Mouse (Mus musculus): ENCODE measurements at regions not wholly inside any gene's neighbourhood (a gene's known extent, or its start where the extent isn't known, plus 50 kb on each side); places are given as distances from the start of the nearest gene placed in this dataset.
A peak's percentile ranks its signal among the peaks of the same experiment; 100 is the strongest.

DNA sequence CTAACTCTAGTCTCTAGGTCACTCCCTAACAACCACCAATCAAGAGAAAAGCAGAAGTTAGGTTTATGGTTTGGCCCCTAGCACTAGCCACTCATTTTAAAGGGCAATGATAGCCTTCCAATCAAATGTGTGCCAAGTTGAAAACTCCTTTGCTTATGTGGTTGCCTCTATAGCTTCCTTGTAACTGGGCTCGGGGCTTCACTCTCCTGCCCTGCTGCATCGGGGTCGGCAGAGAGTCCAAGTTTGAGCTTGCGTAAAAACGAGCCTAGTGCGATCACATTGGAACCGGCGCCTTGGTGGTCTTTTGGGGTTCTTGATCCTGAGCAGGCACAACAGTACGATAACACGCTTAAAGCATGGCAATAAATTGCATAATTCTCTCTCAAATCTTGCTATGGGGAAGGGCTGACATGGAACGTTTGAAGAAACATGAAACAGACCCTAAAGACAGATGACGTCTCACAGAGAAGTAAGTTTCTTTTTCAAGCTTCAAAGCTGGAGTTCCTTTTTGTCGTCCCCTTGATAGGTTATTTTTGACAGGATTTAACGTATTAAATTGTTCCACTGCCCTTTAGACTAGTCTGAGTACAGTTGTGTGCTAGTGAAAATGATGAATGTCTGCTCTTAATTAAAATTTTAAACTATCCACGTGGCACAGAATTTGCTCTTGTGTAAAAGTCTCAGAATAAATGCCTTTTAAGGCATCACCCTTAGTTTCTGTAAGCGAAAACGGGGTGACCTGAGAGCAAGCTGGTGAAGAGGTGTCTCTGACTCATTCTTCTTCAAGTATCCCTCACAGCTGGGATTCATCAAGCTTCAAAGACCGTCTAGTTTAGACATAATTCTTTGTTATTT lies 52.0 kb downstream of the 4930426L09Rik start:
- ATAC-seq (ENCODE audit: low FRiP score, low read depth): no peak
- H3K9ac ChIP-seq: no peak overlapping the region
- H3K4me1 ChIP-seq (replicated peaks): no peaks in the 10 kb centered on the region
- no peaks in the 10 kb centered on the region for H3K9me3 ChIP-seq
- 83% methylated on average over 18 of the region's 18 CpGs for WGBS
- no peak overlapping the region for H3K4me3 ChIP-seq
- no peaks in the 10 kb centered on the region for H3K27me3 ChIP-seq
- no peak overlapping the region for H3K27ac ChIP-seq (replicated peaks)
- H3K36me3 ChIP-seq: no peaks in the 10 kb centered on the region
- no peak overlapping the region for H3K4me2 ChIP-seq

GRCm38 (mm10) chr2:19055500-19055899 lies 57.4 kb downstream of the 4930426L09Rik start:
- Histone ChIP-seq H3K27me3 (no peaks in the 10 kb centered on the region), H3K4me2 (no peak overlapping the region), H3K27ac (replicated peaks) (no peak overlapping the region), H3K9ac (no peak overlapping the region), H3K4me1 (replicated peaks) (no peaks in the 10 kb centered on the region), H3K9me3 (no peaks in the 10 kb centered on the region), H3K4me3 (no peak overlapping the region), H3K36me3 (no peaks in the 10 kb centered on the region)
- WGBS: 90% methylated on average over 2 of the region's 2 CpGs
- no peak for ATAC-seq (ENCODE audit: low FRiP score, low read depth)

DNA sequence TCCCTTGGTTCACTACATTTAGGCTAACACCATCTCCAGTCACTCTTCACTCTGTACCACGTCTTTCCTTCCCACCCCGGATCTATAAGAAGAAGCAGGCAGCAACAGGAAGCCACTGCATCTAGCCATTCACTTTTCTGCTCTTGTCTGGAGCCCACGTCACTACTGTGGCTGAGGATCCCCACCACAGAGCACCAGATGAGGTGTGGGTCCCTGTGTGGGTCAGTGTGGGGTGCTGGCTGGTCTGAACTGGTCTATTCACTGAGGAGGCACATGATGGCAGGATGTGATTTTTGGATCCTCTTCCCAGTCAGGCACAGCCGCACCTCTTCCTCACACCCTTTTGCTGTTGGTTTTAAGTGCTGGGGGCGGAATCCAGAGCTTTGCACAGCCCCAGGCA lies 59.7 kb downstream of the 4930426L09Rik start:
- Histone ChIP-seq H3K27ac (replicated peaks) (no peak overlapping the region), H3K36me3 (no peaks in the 10 kb centered on the region)
- 80% methylated on average over 5 of the region's 5 CpGs for WGBS

DNA sequence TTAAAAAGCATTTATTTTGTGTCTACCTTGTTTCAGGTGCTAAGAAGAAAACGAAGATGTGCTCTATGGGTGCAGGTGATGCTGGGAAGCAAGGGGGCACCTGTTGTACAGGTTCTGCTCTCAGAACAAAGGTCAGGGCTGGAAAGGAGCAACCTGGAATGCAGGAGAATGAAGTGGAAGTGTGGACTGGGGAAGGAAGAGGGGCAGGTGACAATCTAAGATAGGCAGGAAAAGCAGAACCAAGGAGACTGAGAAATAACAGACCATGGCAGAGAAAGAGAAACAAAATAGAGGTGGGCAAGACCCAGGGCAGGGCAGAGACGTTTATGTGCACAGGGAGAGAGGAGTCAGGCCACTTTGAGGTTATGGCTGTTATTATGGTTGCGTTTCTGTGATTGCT lies 60.6 kb downstream of the 4930426L09Rik start:
- WGBS: 83% methylated on average over 3 of the region's 3 CpGs
- Histone ChIP-seq H3K4me3 (no peak overlapping the region), H3K36me3 (no peaks in the 10 kb centered on the region), H3K27ac (replicated peaks) (no peak overlapping the region), H3K4me2 (no peak overlapping the region), H3K9me3 (no peaks in the 10 kb centered on the region), H3K9ac (no peak overlapping the region), H3K27me3 (no peaks in the 10 kb centered on the region), H3K4me1 (replicated peaks) (no peaks in the 10 kb centered on the region)
- ATAC-seq (ENCODE audit: low FRiP score, low read depth): no peak

More for the DNA sequence above, 59.7 kb downstream of the 4930426L09Rik start:
- H3K9me3 ChIP-seq: no peaks in the 10 kb centered on the region
- H3K4me1 ChIP-seq (replicated peaks): no peaks in the 10 kb centered on the region
- no peak overlapping the region for H3K9ac ChIP-seq
- no peak overlapping the region for H3K4me2 ChIP-seq
- H3K27me3 ChIP-seq: no peaks in the 10 kb centered on the region
- ATAC-seq (ENCODE audit: low FRiP score, low read depth): no peak
- H3K4me3 ChIP-seq: no peak overlapping the region

DNA sequence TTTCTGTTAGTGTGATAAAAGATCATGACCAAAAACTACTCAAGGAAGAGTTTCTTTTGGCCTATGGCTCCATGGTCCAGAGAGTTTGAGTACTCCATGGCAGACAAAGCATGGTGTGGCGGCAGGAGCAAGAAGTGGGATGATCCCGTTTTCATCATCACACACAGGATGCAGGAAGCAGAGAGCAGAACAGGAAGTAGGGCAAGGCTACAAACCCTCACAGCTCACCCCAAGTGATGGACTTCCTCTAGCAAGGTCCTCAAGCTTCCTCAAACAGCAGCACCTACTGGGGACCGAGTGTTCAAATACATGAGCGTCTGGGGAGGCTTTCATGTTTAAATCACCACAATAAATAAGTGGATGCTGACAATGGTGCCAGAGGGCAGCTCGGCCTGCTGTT lies 61.1 kb downstream of the 4930426L09Rik start:
- ATAC-seq (ENCODE audit: low FRiP score, low read depth): no peak
- Histone ChIP-seq H3K4me1 (replicated peaks) (no peaks in the 10 kb centered on the region), H3K9ac (no peak overlapping the region), H3K4me2 (no peak overlapping the region), H3K27me3 (no peaks in the 10 kb centered on the region), H3K4me3 (no peak overlapping the region), H3K9me3 (no peaks in the 10 kb centered on the region), H3K36me3 (no peaks in the 10 kb centered on the region), H3K27ac (replicated peaks) (no peak overlapping the region)
- 75% methylated on average over 5 of the region's 5 CpGs for WGBS

DNA sequence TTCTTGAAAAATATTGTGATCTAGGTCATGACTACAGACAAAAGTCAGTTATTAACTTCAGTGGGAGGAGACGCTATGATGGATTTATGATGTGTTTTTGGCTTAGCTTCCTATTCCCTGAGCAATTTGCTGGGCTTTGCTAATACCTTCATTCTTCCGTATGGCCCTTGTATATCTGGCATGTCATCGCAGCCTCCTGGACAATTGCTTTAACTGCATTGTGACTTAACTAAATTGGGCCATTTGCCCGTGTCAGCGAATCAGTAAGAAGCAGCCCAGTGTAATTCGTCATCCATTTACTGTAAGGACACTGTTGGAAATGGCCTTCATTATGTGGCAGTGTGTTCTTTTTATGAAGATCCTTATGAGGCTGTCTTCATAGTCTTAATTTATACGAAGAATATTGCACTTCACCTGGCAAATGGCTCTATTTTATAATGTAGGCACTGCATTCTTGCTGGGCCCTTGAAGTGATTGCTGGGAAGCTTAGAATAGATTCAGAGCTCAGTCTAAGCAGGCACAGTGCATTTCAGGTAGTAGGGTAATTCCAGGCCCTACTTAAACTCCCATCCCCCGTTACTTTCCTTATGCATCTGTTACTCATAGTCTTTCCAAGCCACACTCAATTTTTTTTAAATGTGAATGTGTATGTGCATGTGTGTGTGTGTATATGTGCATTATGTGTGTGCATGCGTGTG lies 62.2 kb downstream of the 4930426L09Rik start:
- H3K4me2 ChIP-seq: no peak overlapping the region
- H3K9me3 ChIP-seq: no peaks in the 10 kb centered on the region
- no peak overlapping the region for H3K9ac ChIP-seq
- H3K4me1 ChIP-seq (replicated peaks): no peaks in the 10 kb centered on the region
- WGBS: 67% methylated on average over 9 of the region's 9 CpGs
- 0 out of 2 replicates have a peak, but pooled peaks have one; percentile 34 for ATAC-seq (ENCODE audit: low FRiP score, low read depth)
- H3K27me3 ChIP-seq: no peaks in the 10 kb centered on the region
- H3K27ac ChIP-seq (replicated peaks): no peak overlapping the region
- H3K4me3 ChIP-seq: no peak overlapping the region
- H3K36me3 ChIP-seq: no peaks in the 10 kb centered on the region

- H3K4me2 ChIP-seq: no peak overlapping the region
Observed at GRCm38 (mm10) chr2:19064560-19065362, 66.6 kb downstream of the 4930426L09Rik start.

GRCm38 (mm10) chr2:19065511-19065910 lies 67.4 kb downstream of the 4930426L09Rik start:
- H3K36me3 ChIP-seq: no peaks in the 10 kb centered on the region
- H3K27ac ChIP-seq (replicated peaks): no peak overlapping the region
- H3K4me3 ChIP-seq: no peak overlapping the region
- H3K9me3 ChIP-seq: no peaks in the 10 kb centered on the region
- no peak overlapping the region for H3K4me2 ChIP-seq
- 81% methylated on average over 1 of the region's 1 CpGs for WGBS
- no peak for ATAC-seq (ENCODE audit: low FRiP score, low read depth)
- no peaks in the 10 kb centered on the region for H3K27me3 ChIP-seq
- H3K4me1 ChIP-seq (replicated peaks): no peaks in the 10 kb centered on the region
- no peak overlapping the region for H3K9ac ChIP-seq

More at GRCm38 (mm10) chr2:19064560-19065362, 66.6 kb downstream of the 4930426L09Rik start:
- 62% methylated on average over 9 of the region's 9 CpGs for WGBS
- Histone ChIP-seq H3K9ac (no peak overlapping the region), H3K9me3 (no peaks in the 10 kb centered on the region), H3K4me3 (no peak overlapping the region), H3K27me3 (no peaks in the 10 kb centered on the region), H3K27ac (replicated peaks) (no peak overlapping the region), H3K4me1 (replicated peaks) (no peaks in the 10 kb centered on the region), H3K36me3 (no peaks in the 10 kb centered on the region)
- ATAC-seq (ENCODE audit: low FRiP score, low read depth): no peak

- no peaks in the 10 kb centered on the region for H3K9me3 ChIP-seq
- WGBS: 93% methylated on average over 1 of the region's 1 CpGs
- H3K27me3 ChIP-seq: no peaks in the 10 kb centered on the region
- no peak for ATAC-seq (ENCODE audit: low FRiP score, low read depth)
- no peak overlapping the region for H3K4me2 ChIP-seq
- no peak overlapping the region for H3K4me3 ChIP-seq
- no peaks in the 10 kb centered on the region for H3K4me1 ChIP-seq (replicated peaks)
- no peak overlapping the region for H3K9ac ChIP-seq
- H3K27ac ChIP-seq (replicated peaks): no peak overlapping the region
- no peaks in the 10 kb centered on the region for H3K36me3 ChIP-seq
Observed at GRCm38 (mm10) chr2:19068161-19068560, 70.0 kb downstream of the 4930426L09Rik start.

DNA sequence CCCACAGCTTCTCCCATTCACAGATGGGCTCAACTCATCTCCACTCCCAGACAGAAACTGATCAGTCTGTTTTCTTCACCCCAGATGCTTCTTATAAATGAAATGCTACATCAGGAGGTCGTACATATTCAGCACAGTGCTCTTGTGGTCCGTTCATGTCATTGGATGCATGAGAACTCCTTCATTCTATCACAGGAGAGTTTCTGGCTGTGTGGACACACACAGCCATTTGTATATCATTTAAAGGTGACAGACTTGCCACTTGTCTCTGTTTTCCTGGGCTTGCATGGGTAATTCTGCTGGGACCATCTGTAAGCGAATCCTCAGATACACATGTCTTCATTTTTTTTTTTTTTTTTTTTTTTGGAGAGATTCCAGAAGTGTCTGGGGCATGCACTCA lies 85.7 kb downstream of the 4930426L09Rik start:
- Histone ChIP-seq H3K36me3 (no peaks in the 10 kb centered on the region), H3K9me3 (0 out of 2 replicates have a peak, but pooled peaks cover under 1% of the 10 kb centered on the region), H3K4me1 (replicated peaks) (no peaks in the 10 kb centered on the region), H3K27me3 (no peaks in the 10 kb centered on the region), H3K4me3 (no peak overlapping the region), H3K4me2 (no peak overlapping the region), H3K27ac (replicated peaks) (no peak overlapping the region), H3K9ac (no peak overlapping the region)
- ATAC-seq (ENCODE audit: low FRiP score, low read depth): no peak
- WGBS: 72% methylated on average over 3 of the region's 3 CpGs

- Histone ChIP-seq H3K36me3 (no peaks in the 10 kb centered on the region), H3K4me2 (no peak overlapping the region), H3K9ac (no peak overlapping the region), H3K9me3 (0 out of 2 replicates have a peak, but pooled peaks cover 5% of the 10 kb centered on the region), H3K27me3 (no peaks in the 10 kb centered on the region), H3K4me1 (replicated peaks) (no peaks in the 10 kb centered on the region), H3K27ac (replicated peaks) (no peak overlapping the region), H3K4me3 (no peak overlapping the region)
- 92% methylated on average over 4 of the region's 4 CpGs for WGBS
- no peak for ATAC-seq (ENCODE audit: low FRiP score, low read depth)
Observed at GRCm38 (mm10) chr2:19085105-19085504, 87.0 kb downstream of the 4930426L09Rik start.

GRCm38 (mm10) chr2:19086167-19086566 lies 88.0 kb downstream of the 4930426L09Rik start:
- Histone ChIP-seq H3K36me3 (no peaks in the 10 kb centered on the region), H3K4me2 (no peak overlapping the region), H3K27ac (replicated peaks) (no peak overlapping the region), H3K4me3 (no peak overlapping the region), H3K4me1 (replicated peaks) (no peaks in the 10 kb centered on the region), H3K9ac (no peak overlapping the region), H3K9me3 (0 out of 2 replicates have a peak, but pooled peaks cover 5% of the 10 kb centered on the region), H3K27me3 (no peaks in the 10 kb centered on the region)
- ATAC-seq (ENCODE audit: low FRiP score, low read depth): no peak
- 72% methylated on average over 2 of the region's 2 CpGs for WGBS

Measured in hindbrain, embryonic 15.5 days (tissue).